Comparison of ENCODE assay signal across 13 mouse cellular contexts in the genomic region with DNA sequence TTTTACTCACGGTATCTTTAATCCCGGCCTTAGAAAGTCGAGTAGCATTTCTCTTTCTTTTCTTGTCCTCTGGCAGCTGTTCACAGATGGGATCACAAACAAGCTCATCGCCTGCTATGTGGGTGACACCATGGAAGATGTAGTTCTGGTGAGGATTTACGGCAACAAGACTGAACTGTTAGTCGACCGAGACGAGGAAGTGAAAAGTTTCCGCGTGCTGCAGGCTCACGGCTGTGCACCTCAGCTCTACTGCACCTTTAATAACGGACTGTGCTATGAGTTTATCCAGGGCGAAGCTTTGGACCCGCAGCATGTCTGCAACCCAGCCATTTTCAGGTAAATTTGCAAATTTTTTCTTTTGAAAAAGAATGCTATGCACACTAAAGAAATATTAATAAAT.
"Had no signal": no experiment of that assay in that cellular context is flagged by ENCODE, and none has a peak within 500 bp of the region (broad histone marks: within the 10 kb centered on the region; RNA-seq: fewer than 3 reads in every experiment).

No protein-coding gene starts in this region.

- H3K4me3 ChIP-seq: limb, embryonic 15.5 days; liver, embryonic 12.5 days; neural tube, embryonic 12.5 days; stomach, embryonic 15.5 days had no signal

- H3K27me3 ChIP-seq: limb, embryonic 15.5 days; liver, embryonic 12.5 days; neural tube, embryonic 12.5 days; stomach, embryonic 15.5 days had no signal

- H3K9me3 ChIP-seq: limb, embryonic 15.5 days; liver, embryonic 12.5 days; neural tube, embryonic 12.5 days; stomach, embryonic 15.5 days had no signal

- H3K4me2 ChIP-seq: limb, embryonic 15.5 days; liver, embryonic 12.5 days; lung, embryonic 14.5 days; neural tube, embryonic 12.5 days; stomach, embryonic 15.5 days had no signal

- ATAC-seq: intestine, postnatal 0 days; liver, embryonic 12.5 days had no signal

- H3K27ac ChIP-seq: limb, embryonic 15.5 days; liver, embryonic 12.5 days; neural tube, embryonic 12.5 days; stomach, embryonic 15.5 days had no signal

- DNase-seq: kidney, adult 8-10 months; kidney, postnatal 25 days; layer of hippocampus, adult 9-11 months; layer of hippocampus, postnatal 36 days; lung, embryonic 14.5 days; midbrain, embryonic 14.5 days; right cerebral cortex, postnatal 14 days; thymus, postnatal 36 days had no signal

- H3K9ac ChIP-seq: limb, embryonic 15.5 days; liver, embryonic 12.5 days; lung, embryonic 14.5 days; neural tube, embryonic 12.5 days; stomach, embryonic 15.5 days had no signal

- H3K4me1 ChIP-seq: limb, embryonic 15.5 days; liver, embryonic 12.5 days; stomach, embryonic 15.5 days had no signal
